Mouse (Mus musculus) adrenal gland, adult 18-20 months (tissue): ENCODE measurements around the gene Neurl4. TPM values are rescaled to one million over a fixed set of nuclear protein-coding genes. Genes with fewer than 3 reads are reported as not detected.
"Not testable (repeated sequence)": the region's sequence is repeated elsewhere in the genome, so short reads cannot be mapped to it uniquely, and the experiment has no call there.

Experiments used
- DNase-seq, 2 experiments: peaks; one replicate each; pipeline ENCODE4 v3.0.0; 2021 to 2022; ENCODE audit warnings: low spot score in 2 of 2
- total RNA-seq, 2 experiments: library from RNA; stranded (reverse); gene quantifications; 1 replicate in 1 of 2; 2 replicates in 1 of 2; pipeline ENCODE4 v1.2.3; 2021

Neurl4 gene
- total RNA-seq, 2 experiments from 2014 or later = 48.5 to 53.9 TPM

- no peak for DNase-seq
These were observed 12.1 kb downstream of the Neurl4 start for GRCm38 (mm10) chr11:69912716-69913530.

- DNase-seq = peak; percentile 91
These were observed 12.9 kb downstream of the Neurl4 start, which contains the start of gene Gps2 for GRCm38 (mm10) chr11:69913554-69914371. TSS of gene Gps2 (plus strand) at chr11:69913888.

GRCm38 (mm10) chr11:69914372-69914764 lies 13.5 kb downstream of the Neurl4 start:
- peak in 1 of 2 experiments; percentile 42 for DNase-seq

- DNase-seq = no peak
These were observed 14.1 kb downstream of the Neurl4 start for GRCm38 (mm10) chr11:69914917-69915430.

GRCm38 (mm10) chr11:69915667-69916627 lies 15.1 kb downstream of the Neurl4 start:
- DNase-seq = no peak

GRCm38 (mm10) chr11:69916652-69917378 lies 15.9 kb downstream of the Neurl4 start:
- DNase-seq = not testable (repeated sequence)

GRCm38 (mm10) chr11:69917379-69917948 lies 16.6 kb downstream of the Neurl4 start:
- no peak for DNase-seq

- no peak for DNase-seq
These were observed 17.2 kb downstream of the Neurl4 start for GRCm38 (mm10) chr11:69918118-69918517.

GRCm38 (mm10) chr11:69919053-69919452 lies 18.2 kb downstream of the Neurl4 start:
- DNase-seq = no peak

GRCm38 (mm10) chr11:69919661-69920265 lies 18.9 kb downstream of the Neurl4 start:
- peak; percentile 69 to 72 for DNase-seq

- peak in 1 of 2 experiments; percentile 47 for DNase-seq
These were observed 19.6 kb downstream of the Neurl4 start for GRCm38 (mm10) chr11:69920266-69921031.

GRCm38 (mm10) chr11:69921114-69922011 lies 20.5 kb downstream of the Neurl4 start, which contains the start of gene Eif5a:
TSS of gene Eif5a (minus strand) at chr11:69921958.
- DNase-seq = peak; percentile 100

GRCm38 (mm10) chr11:69922012-69922756 lies 21.3 kb downstream of the Neurl4 start:
- peak in 1 of 2 experiments; percentile 23 for DNase-seq

GRCm38 (mm10) chr11:69922796-69923195 lies 21.9 kb downstream of the Neurl4 start:
- no peak for DNase-seq

- DNase-seq = no peak
These were observed 26.6 kb downstream of the Neurl4 start for GRCm38 (mm10) chr11:69927501-69927900.

- no peak for DNase-seq
These were observed 28.8 kb downstream of the Neurl4 start for GRCm38 (mm10) chr11:69929712-69930111.
